Mouse (Mus musculus): Measurements from ENCODE around the gene Sgcb.
A peak's percentile ranks its signal among the peaks of the same experiment; 100 is the strongest.

Sgcb gene

GRCm38 (mm10) chr5:73647261-73647900 is at the start of gene Sgcb:
Gene Sgcb (minus strand): TSS chr5:73647790.
- peak; percentile 82 for DNase-seq (ENCODE audit: low read depth, low spot score)

GRCm38 (mm10) chr5:73694254-73695015 is 46.8 kb upstream of the Sgcb start:
- DNase-seq (ENCODE audit: low read depth, low spot score) = no peak

GRCm38 (mm10) chr5:73693778-73694177 is 46.2 kb upstream of the Sgcb start:
- DNase-seq (ENCODE audit: low read depth, low spot score) = no peak

DNA sequence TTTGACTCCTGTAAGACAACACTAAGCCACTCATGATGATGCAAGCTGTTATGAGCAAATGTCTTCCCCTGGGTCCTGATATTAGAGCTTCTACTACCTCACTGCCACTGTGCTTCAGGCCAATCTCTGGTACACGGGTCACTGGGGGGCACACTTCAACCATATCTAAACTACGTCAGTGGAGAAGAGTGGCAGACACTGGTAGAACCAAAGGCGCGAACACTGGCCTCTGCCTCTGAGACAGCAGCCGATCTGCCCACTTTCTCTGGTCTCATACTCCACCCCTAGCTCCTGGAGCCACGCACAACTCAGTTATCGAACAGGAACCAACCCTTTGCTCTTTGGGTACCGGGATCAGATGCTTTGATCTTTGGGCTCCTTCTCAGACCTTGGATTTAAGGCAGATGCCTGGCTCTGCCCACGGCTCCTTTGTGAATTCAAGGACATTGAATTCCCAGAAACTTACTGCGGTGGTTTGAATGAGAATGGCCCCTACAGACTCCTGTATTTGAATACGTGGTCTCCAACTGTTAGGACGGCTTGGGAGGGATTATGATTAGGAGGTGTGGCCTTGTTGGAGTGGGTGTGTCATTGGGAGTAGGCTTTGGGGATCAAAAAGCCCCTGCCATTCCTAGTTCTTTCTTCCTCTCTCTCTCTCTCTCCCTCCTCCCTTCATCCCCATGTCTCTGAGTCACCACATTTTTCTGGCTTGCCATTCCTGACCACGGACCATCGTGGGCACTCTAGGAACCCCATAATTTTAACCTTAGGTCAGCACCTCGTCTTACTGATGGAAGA is 44.3 kb upstream of the Sgcb start:
- DNase-seq (ENCODE audit: low read depth, low spot score) = peak; percentile 95

- DNase-seq (ENCODE audit: low read depth, low spot score) = peak; percentile 23
Measured at GRCm38 (mm10) chr5:73690146-73690545, 42.6 kb upstream of the Sgcb start.

DNA sequence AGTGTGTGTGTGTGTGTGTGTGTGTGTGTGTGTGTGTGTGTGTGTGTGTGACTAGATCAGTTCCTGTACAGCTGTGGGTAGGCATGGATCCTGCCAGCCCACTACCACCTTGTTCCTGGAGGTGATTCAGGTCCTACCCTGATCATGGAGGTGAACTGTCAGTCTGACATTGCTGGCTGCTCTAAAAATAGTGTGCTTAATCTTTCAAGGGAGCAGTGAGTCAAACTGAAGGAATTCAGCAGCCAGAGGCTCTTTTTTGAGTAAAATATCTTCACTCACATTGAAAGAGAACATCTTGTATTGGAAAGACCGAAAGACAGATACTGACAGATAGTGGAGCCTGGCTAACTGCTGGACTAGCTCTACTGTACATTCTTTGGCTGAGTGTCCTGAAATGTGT is 41.0 kb upstream of the Sgcb start:
- no peak for DNase-seq (ENCODE audit: low read depth, low spot score)

DNA sequence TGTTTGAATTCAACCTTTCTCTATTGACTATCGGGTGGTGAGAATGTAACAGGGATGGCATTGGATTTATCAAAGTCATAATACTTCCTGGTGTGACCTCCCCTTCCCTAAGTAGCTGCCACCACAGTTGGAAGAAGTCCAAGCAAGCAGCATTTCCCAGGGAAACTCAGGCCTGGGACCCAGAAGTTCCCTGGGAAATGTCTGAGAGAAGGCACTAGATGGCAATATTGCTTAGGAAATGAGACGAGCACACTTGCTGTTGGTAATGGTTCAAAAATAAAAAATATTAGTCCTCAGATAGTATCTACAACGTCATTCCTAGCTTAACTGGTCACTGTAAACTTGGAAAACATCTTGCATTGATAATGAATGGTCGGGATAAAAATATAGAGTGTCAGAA is 38.6 kb upstream of the Sgcb start:
- peak; percentile 43 for DNase-seq (ENCODE audit: low read depth, low spot score)

GRCm38 (mm10) chr5:73683706-73684409 is 36.3 kb upstream of the Sgcb start:
- DNase-seq (ENCODE audit: low read depth, low spot score) = peak; percentile 32

DNA sequence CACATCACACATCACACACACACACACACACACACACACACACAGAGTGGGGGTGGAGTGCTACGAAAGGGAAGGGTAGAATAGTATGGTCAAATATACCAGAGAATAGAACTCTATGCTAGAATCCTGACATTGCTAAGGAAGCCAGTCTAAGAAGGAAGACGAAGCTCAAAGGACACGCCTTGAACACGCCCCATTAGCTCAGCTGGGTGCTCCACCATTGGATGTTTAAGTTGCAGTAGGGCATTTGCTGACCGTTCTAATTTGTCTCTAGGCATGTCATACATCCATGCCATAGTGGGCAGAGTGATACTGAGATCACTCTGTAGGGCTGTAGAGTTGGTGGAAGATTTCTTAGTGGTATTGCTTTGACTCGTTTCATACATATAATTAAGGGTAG is 35.6 kb upstream of the Sgcb start:
- DNase-seq (ENCODE audit: low read depth, low spot score) = no peak

GRCm38 (mm10) chr5:73676626-73677025 is 29.0 kb upstream of the Sgcb start:
- no peak for DNase-seq (ENCODE audit: low read depth, low spot score)

DNA sequence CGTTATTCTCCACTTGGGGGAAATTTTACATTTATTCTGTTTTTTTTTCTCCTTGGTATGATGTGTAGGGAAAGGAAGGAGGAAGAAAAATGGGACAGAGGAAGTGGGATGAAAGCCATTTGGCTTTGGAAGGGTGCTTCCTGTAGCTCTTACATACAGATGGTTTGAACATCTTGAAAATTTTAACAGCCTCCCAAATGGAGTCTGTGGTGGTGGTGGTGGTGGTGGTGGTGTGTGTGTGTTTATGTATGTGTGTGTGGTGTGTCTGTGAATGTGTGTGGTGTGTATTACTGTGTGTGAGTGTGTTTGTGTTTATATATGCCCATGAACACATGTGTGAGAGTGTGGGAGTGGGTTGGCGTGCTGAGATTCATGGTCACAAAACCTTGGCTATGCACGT is 28.0 kb upstream of the Sgcb start:
- no peak for DNase-seq (ENCODE audit: low read depth, low spot score)

DNA sequence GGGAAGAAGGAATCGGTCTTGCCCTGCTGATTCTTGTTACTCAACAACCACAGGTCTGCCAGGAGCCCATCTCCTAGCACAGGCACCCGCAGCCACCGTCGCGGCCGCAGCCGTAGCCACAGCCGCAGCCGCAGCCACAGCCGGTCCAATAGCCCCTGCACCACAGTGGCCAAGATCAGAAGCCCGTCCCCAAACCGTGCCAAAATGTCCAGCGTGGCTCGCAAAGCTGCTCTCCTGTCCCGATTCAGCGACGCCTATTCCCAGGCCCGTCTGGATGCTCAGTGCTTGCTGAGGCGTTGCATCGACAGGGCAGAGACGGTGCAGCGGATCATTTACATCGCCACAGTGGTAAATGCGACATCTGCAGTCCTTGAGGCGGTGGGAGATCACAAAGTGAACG is 21.8 kb upstream of the Sgcb start:
- DNase-seq (ENCODE audit: low read depth, low spot score) = peak; percentile 31

DNA sequence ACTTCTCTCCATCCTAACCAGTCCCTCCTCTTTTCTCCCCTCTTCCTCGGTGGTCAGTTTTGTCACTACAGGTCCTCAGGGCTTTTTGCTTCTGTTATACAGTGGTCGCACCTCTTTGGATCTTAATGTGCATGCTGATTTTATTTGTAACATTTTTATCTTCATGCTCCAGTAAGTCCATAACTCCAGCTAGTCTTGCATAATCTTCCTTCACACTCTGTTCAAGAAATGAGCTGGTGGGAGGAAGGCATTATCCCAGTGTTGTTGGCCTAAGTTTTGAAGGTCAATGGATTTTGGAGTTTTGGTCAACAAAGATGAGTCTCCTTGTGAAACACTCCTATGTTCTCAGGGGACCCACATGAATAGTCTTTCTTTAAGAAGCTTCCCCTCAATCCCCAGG is 20.3 kb upstream of the Sgcb start:
- no peak for DNase-seq (ENCODE audit: low read depth, low spot score)

DNA sequence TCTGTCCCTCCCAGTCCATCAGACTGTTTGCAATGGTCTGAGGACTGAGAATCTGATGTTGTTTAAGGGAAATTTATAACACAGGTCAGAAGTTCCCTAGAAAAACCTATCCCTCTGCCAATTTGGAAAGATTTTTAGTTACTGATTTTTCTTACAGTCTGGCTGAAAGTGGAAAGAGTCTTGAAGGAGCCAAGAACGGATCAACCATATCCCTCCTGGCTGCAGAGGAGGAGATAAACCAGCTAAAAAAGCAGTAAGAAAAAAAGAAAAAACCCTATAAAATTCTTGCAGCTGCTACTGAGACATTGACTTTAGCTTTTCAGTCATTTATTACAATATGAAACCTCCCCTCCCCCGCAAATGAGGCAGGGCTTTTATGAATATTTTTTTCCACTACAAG is 19.1 kb upstream of the Sgcb start:
- DNase-seq (ENCODE audit: low read depth, low spot score) = no peak

DNA sequence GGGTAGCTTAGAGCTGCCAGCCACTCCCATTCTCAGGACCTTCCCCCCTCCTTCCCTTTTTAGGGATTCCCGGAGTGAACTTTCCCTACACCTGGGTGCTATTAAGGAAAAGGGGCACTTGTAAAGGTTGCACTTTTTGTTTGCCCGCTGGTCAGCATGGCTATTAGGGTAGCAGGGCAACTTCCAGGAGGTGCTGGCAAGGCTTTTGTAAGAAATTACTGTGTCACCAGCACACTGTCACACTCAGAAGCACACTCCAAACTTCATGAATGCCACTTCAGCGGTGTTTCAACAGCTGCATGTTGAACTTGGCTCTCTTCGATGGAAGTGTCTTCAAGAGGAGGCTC is 4.2 kb upstream of the Sgcb start:
- no peak for DNase-seq (ENCODE audit: low read depth, low spot score)

DNA sequence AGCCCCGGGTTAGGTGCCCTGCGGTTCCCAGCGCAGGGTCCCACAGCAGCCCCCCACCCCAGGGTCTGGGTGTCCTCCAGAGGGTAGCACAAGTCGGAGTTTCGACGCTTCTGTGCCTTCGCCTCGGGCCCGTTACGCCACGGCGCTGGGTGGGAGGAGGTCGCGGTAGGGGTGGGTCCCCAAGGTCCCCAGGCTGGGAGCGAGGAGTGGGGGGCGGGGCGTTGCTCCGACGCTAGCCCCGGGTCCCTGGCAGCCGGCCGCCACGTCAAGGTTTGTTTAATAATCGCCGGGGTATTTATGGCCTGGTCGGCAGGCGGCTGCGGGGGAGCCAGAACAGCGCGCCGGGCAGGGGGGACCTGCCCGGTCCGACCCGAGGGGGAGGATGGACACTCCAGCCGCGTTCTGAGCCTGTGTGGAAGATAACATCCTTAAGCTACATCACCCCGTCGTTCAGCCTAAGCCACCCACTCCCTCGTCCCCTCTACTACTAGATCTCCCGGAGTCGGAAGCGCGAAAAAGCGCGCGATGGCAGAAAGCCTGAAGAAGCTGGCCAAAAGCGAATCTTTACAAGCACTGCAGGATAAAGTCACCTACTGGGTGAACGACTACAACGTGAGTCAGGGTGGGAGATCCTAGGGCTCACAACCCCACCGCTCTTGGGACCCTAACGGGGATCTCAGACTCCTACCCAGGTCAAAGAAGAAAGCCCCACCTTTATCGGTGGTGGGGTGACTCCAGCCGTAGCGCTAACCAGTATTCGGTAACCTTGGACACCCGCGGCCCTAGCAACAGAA is 3.7 kb upstream of the Sgcb start, which contains the start of gene Spata18:
TSS of gene Spata18 (plus strand) at position 319 of the 794 bp plus-strand sequence.
- peak; percentile 55 for DNase-seq (ENCODE audit: low read depth, low spot score)

GRCm38 (mm10) chr5:73650365-73650964 is 2.9 kb upstream of the Sgcb start:
- DNase-seq (ENCODE audit: low read depth, low spot score) = no peak

DNA sequence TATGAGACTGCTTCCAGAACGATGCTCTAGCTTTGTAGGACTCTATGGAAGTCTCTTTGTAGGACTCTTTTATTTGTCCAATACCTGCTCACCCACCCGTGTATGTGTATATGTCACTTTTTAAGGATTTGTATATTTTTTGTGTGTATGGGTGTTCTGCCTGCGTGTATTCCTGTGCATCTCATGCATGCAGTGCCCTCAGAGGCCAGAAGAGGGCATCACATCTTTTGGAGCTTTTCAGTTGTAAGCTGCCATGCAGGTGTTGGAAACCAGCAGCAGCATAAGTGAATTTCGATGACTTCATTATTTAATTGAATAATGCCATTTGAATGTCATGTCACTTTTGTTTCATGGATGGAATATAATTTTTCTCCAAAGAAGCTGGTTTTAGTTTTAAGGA is 5.5 kb downstream of the Sgcb start:
- DNase-seq (ENCODE audit: low read depth, low spot score) = peak; percentile 79

DNA sequence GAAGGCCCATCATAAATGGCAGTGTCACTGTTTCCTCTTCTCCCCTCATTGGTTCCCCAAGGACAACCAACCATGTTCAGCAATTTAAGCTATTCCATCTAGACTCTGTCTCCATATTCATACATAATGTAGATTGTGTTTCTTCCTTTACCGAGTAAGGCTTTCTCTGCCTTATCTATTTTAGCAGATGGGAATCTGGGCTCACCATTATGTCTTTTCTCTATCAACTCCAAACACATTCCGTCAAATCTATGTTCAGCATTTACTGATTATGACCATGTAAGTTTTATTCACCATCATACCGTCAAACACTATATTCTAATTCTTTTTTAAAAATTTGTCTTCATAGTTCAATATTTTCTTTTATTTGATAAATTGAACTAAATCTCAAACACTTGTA is 6.5 kb downstream of the Sgcb start:
- no peak for DNase-seq (ENCODE audit: low read depth, low spot score)

DNA sequence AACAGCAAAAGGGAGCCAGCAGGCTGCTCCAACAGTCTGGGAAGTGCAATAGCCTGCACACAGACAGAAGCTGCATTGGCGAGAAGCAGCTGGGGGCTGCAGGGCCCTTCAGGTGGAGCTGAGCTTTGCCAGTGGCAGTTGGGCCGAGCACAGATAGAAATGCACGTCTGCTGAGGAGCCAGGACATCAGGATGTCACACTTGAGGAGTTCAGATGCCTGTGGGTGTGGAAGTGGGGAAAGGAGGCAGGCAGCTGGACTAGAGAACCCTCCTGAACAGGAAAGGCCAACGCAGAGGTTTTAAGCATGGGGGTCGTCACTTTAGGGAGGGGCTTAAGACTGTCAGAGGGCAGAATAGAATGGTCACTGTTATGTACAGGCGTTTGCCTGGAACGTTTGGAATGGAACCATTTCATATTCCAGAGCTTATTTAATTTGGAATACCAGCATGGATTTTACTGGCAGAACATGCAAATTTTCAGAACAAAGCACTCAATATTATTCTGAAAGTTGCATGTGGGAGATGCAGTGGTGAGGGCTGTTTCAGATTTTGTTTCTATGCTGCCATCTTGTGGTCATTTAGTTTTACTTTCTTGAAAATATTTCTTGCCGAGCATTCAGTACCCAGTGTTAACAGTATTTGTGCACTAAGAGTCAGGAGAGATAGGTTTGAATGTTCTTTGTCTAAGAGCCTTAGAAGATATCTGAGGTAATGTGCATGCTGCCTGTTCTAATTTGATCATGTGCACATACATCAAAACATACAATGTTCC is 10.1 kb downstream of the Sgcb start:
- peak; percentile 53 for DNase-seq (ENCODE audit: low read depth, low spot score)

Measured in ZHBTc4 (cell line).